Comparison of ENCODE assay signal across 15 mouse cellular contexts in the genomic region with DNA sequence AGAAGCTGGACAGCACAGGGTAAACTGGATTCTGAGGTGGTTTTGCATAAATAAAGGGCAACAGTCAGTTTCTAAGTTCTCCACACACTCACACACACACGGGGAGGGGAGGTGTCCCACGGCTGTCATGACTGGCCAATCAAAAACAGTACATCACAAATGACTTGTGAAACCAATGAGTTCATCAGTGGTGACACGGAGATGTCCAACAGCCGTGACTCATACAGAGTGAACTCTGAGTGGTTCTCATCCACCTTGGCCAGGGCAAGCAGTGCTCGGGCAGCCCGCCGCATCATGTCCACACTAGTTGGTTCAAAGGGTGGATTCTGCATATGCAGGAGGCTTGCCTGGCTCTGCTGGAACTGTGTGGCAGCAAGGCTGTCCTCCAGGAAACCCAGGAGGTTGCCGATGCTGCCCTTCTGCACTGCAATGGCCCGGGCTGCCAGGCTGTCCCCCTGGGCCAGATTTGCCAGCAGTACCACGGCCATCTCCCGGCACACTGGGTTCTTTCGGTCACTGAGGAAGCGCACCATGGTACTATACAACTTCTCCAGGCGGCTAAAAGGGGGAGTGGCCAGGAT. TPM values are rescaled to one million over a fixed set of nuclear protein-coding genes. Genes with fewer than 3 reads are reported as not detected.
DNase-seq lines count a peak whose midpoint lies in the region; ATAC-seq lines count a peak whose summit lies in the region.
"Had no signal": no experiment of that assay in that cellular context is flagged by ENCODE, and none has a peak within 500 bp of the region (broad histone marks: within the 10 kb centered on the region; RNA-seq: fewer than 3 reads in every experiment).

No protein-coding gene starts in this region.

- 0 out of 2 replicates have a peak, but pooled peaks have one; percentile 7 for ATAC-seq in common myeloid progenitor, adult 5-6 weeks (replicated peaks; ENCODE audit: low read depth, poor library complexity, severe bottlenecking)
- ATAC-seq in CD4-positive, CD25-positive, alpha-beta regulatory T cell, adult 4 months, result no peak
- ATAC-seq: intestine, postnatal 0 days; midbrain, embryonic 15.5 days had no signal

- peak; percentile 53 to 54 for DNase-seq in cerebellum, postnatal 25 days
- no peak for DNase-seq in cerebellum, adult 11-12 months
- DNase-seq in 3134 (ENCODE audit: extremely low read depth, insufficient read length, low spot score) (peak; percentile 24), 416B (ENCODE audit: low read depth) (peak; percentile 68), adipocyte (ENCODE audit: low spot score) (no peak)
- DNase-seq: gastrocnemius, postnatal 25 days; heart, postnatal 36 days; kidney, postnatal 14 days; layer of hippocampus, postnatal 36 days; lung, postnatal 36 days; right cerebral cortex, postnatal 4 days had no signal

RNA-seq across cellular contexts. Expression of gene Pigv, which starts 7.8 kb away (rescaled TPM):
- 7.7 and 11.4 TPM in 2 replicates for total RNA-seq in common myeloid progenitor, adult 5-6 weeks (2017)
- polyA plus RNA-seq in CD4-positive, CD25-positive, alpha-beta regulatory T cell, adult 4 months (2017; shearing (Covaris generic)), result 10 to 100 TPM; 14.3 to 16.3 TPM

RNA-seq across cellular contexts. Expression of gene Zdhhc18, which starts 30.3 kb away (rescaled TPM):
- 13.6 and 14.5 TPM in 2 replicates for total RNA-seq in common myeloid progenitor, adult 5-6 weeks (2017)
- 10 to 100 TPM; 20.2 to 22.3 TPM for polyA plus RNA-seq in CD4-positive, CD25-positive, alpha-beta regulatory T cell, adult 4 months (2017; shearing (Covaris generic))

Comparison
In these comparisons a context has a peak if more than half of its experiments do, and no peak if none do; other contexts are left out.
1. DNase-seq: peak in cerebellum, postnatal 25 days (2 of 2), 3134 (single experiment) and 416B (single experiment); none in cerebellum, adult 11-12 months (single experiment) and adipocyte (single experiment).